Mouse (Mus musculus) testis, adult 2 months (tissue): ENCODE results near the gene Btbd35f12. TPM values are rescaled to one million over a fixed set of nuclear protein-coding genes. Genes with fewer than 3 reads are reported as not detected.
"Not testable (repeated sequence)": the region's sequence is repeated elsewhere in the genome, so short reads cannot be mapped to it uniquely, and the experiment has no call there.

ENCODE experiments used
- H3K27ac ChIP-seq: fragments of 200-500 bp; 2 replicates; pipeline ENCODE4 v1.5.1; 2012; ENCODE audit warnings: low read depth, low read length; ENCODE audit not compliant: control insufficient read depth, insufficient read depth
- H3K27me3 ChIP-seq: fragments of 200-500 bp; 2 replicates; pipeline ENCODE4 v1.6.1; 2012; ENCODE audit warnings: mild to moderate bottlenecking, low read length, moderate library complexity; ENCODE audit not compliant: control insufficient read depth, insufficient read depth
- H3K36me3 ChIP-seq: fragments of 200-500 bp; 2 replicates; pipeline ENCODE4 v1.6.1; 2012; ENCODE audit warnings: mild to moderate bottlenecking, low read length; ENCODE audit not compliant: control insufficient read depth, insufficient read depth
- H3K4me1 ChIP-seq: fragments of 200-500 bp; 2 replicates; pipeline ENCODE4 v1.6.1; 2012; ENCODE audit warnings: low read length; ENCODE audit not compliant: control insufficient read depth, insufficient read depth
- H3K4me3 ChIP-seq: fragments of 200-500 bp; 2 replicates; pipeline ENCODE4 v1.5.1; 2012; ENCODE audit warnings: low read depth, mild to moderate bottlenecking, low read length, moderate library complexity, mixed read lengths; ENCODE audit not compliant: control insufficient read depth
- polyA plus RNA-seq: library from polyadenylated mRNA; depleted of rRNA; stranded (reverse); fragments of >200 nt; gene quantifications from 2 replicates; pipeline ENCODE4 v1.2.3, GENCODE M21; 2012; rRNA removed

Btbd35f12 gene
- 0.26 and 0.85 TPM in 2 replicates for polyA plus RNA-seq

DNA sequence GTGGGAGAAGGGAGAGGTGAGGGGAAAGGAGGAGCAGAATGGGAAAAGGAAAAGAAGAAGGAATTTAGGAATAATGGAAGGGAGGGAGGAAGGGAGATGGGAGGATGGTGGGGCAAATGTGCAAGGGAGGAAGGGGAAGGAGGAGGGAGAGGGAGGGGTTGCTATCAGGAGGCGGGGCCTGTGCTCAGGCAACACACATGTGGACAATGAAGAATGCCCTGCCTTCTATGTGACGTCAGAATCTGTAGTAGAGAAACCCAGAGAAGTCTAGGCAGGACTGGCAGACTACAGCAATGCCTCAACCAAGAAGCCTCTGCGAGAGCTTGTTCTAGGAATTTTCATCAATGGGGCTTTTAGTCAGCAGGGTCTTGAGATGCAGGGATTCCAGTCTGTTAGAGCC is at the start of gene Btbd35f12:
Gene Btbd35f12, plus strand, starts transcription at position 301 of the 400 bp plus-strand sequence.
- not testable (repeated sequence) for H3K4me3 ChIP-seq, H3K36me3 ChIP-seq, H3K27me3 ChIP-seq, H3K4me1 ChIP-seq, H3K27ac ChIP-seq

GRCm38 (mm10) chrX:33353254-33353653 is 40.1 kb downstream of the Btbd35f12 start:
- not testable (repeated sequence) for H3K36me3 ChIP-seq, H3K4me1 ChIP-seq, H3K27me3 ChIP-seq, H3K27ac ChIP-seq, H3K4me3 ChIP-seq

Other genes with a start within 250 kb of the Btbd35f12 start
- 0.42 and 0.67 TPM in 2 replicates for gene Spin2-ps6, start 78.5 kb upstream of the Btbd35f12 start, polyA plus RNA-seq